Mouse (Mus musculus): ENCODE data around the gene Chat. TPM values are rescaled to one million over a fixed set of nuclear protein-coding genes. Genes with fewer than 3 reads are reported as not detected.

Chat gene
- polyA plus RNA-seq, 1 experiment: 0.67 TPM

GRCm38 (mm10) chr14:32388196-32388595, 77.6 kb downstream of the Chat start, which contains the start of gene 1700024G13Rik:
Gene 1700024G13Rik, minus strand, starts transcription at chr14:32388391.
- no peak for TF ChIP-seq POLR2A (IDR thresholded peaks at IDR 0.05; ENCODE audit: control insufficient read depth, extremely low read depth, insufficient read depth, low read length, poor library complexity)
- no peak for TF ChIP-seq CTCF (IDR thresholded peaks at IDR 0.05; ENCODE audit: borderline replicate concordance, control insufficient read depth, extremely low read depth, insufficient read depth, low read length, poor library complexity)
- Histone ChIP-seq H3K27ac (ENCODE audit: control insufficient read depth, insufficient read depth, low read length) (no peak within 1 kb of the TSS), H3K4me3 (ENCODE audit: control insufficient read depth, insufficient read depth, low read length) (no peak within 1 kb of the TSS), H3K4me1 (replicated peaks; ENCODE audit: control insufficient read depth, insufficient read depth, low read length) (no peaks in the 10 kb centered on the region), H3K27me3 (ENCODE audit: control insufficient read depth, insufficient read depth, low read length) (no peaks in the 10 kb centered on the region), H3K36me3 (ENCODE audit: control insufficient read depth, insufficient read depth, low read length) (no peaks in the 10 kb centered on the region)
- peak; percentile 30 for DNase-seq
- WGBS: 15% methylated on average over 13 of the region's 13 CpGs

GRCm38 (mm10) chr14:32381619-32382018, 84.2 kb downstream of the Chat start:
- WGBS: 54% methylated on average over 15 of the region's 15 CpGs
- Histone ChIP-seq H3K4me1 (replicated peaks; ENCODE audit: control insufficient read depth, insufficient read depth, low read length) (no peaks in the 10 kb centered on the region), H3K27me3 (ENCODE audit: control insufficient read depth, insufficient read depth, low read length) (no peaks in the 10 kb centered on the region; the same call in 1 of the 2 replicates), H3K36me3 (ENCODE audit: control insufficient read depth, insufficient read depth, low read length) (no peaks in the 10 kb centered on the region), H3K27ac (ENCODE audit: control insufficient read depth, insufficient read depth, low read length) (no peak overlapping the region), H3K4me3 (ENCODE audit: control insufficient read depth, insufficient read depth, low read length) (no peak overlapping the region)
- DNase-seq: no peak
- no peak for TF ChIP-seq POLR2A (IDR thresholded peaks at IDR 0.05; ENCODE audit: control insufficient read depth, extremely low read depth, insufficient read depth, low read length, poor library complexity)
- TF ChIP-seq CTCF (IDR thresholded peaks at IDR 0.05; ENCODE audit: borderline replicate concordance, control insufficient read depth, extremely low read depth, insufficient read depth, low read length, poor library complexity): no peak

GRCm38 (mm10) chr14:32381066-32381465, 84.7 kb downstream of the Chat start:
- no peaks in the 10 kb centered on the region; the same call in 1 of the 2 replicates for H3K27me3 ChIP-seq (ENCODE audit: control insufficient read depth, insufficient read depth, low read length)
- 35% methylated on average over 7 of the region's 7 CpGs for WGBS
- no peaks in the 10 kb centered on the region for H3K4me1 ChIP-seq (replicated peaks; ENCODE audit: control insufficient read depth, insufficient read depth, low read length)
- no peaks in the 10 kb centered on the region for H3K36me3 ChIP-seq (ENCODE audit: control insufficient read depth, insufficient read depth, low read length)
- no peak for TF ChIP-seq CTCF (IDR thresholded peaks at IDR 0.05; ENCODE audit: borderline replicate concordance, control insufficient read depth, extremely low read depth, insufficient read depth, low read length, poor library complexity)
- TF ChIP-seq POLR2A (IDR thresholded peaks at IDR 0.05; ENCODE audit: control insufficient read depth, extremely low read depth, insufficient read depth, low read length, poor library complexity): no peak
- no peak overlapping the region for H3K4me3 ChIP-seq (ENCODE audit: control insufficient read depth, insufficient read depth, low read length)
- no peak for DNase-seq
- H3K27ac ChIP-seq (ENCODE audit: control insufficient read depth, insufficient read depth, low read length): no peak overlapping the region

- H3K4me1 ChIP-seq (replicated peaks; ENCODE audit: control insufficient read depth, insufficient read depth, low read length): no peaks in the 10 kb centered on the region
- no peak for DNase-seq
Measured at GRCm38 (mm10) chr14:32380099-32380480, 85.7 kb downstream of the Chat start.

GRCm38 (mm10) chr14:32379395-32380098, 86.2 kb downstream of the Chat start:
- TF ChIP-seq POLR2A (IDR thresholded peaks at IDR 0.05; ENCODE audit: control insufficient read depth, extremely low read depth, insufficient read depth, low read length, poor library complexity): no peak
- TF ChIP-seq CTCF (IDR thresholded peaks at IDR 0.05; ENCODE audit: borderline replicate concordance, control insufficient read depth, extremely low read depth, insufficient read depth, low read length, poor library complexity): no peak
- Histone ChIP-seq H3K27ac (ENCODE audit: control insufficient read depth, insufficient read depth, low read length) (no peak overlapping the region), H3K4me3 (ENCODE audit: control insufficient read depth, insufficient read depth, low read length) (no peak overlapping the region), H3K36me3 (ENCODE audit: control insufficient read depth, insufficient read depth, low read length) (no peaks in the 10 kb centered on the region), H3K4me1 (replicated peaks; ENCODE audit: control insufficient read depth, insufficient read depth, low read length) (no peaks in the 10 kb centered on the region), H3K27me3 (ENCODE audit: control insufficient read depth, insufficient read depth, low read length) (no peaks in the 10 kb centered on the region; the same call in 1 of the 2 replicates)
- WGBS: 27% methylated on average over 22 of the region's 22 CpGs
- DNase-seq: no peak

More at GRCm38 (mm10) chr14:32380099-32380480, 85.7 kb downstream of the Chat start:
- no peak for TF ChIP-seq CTCF (IDR thresholded peaks at IDR 0.05; ENCODE audit: borderline replicate concordance, control insufficient read depth, extremely low read depth, insufficient read depth, low read length, poor library complexity)
- no peak for TF ChIP-seq POLR2A (IDR thresholded peaks at IDR 0.05; ENCODE audit: control insufficient read depth, extremely low read depth, insufficient read depth, low read length, poor library complexity)
- Histone ChIP-seq H3K27ac (ENCODE audit: control insufficient read depth, insufficient read depth, low read length) (no peak overlapping the region), H3K4me3 (ENCODE audit: control insufficient read depth, insufficient read depth, low read length) (no peak overlapping the region), H3K36me3 (ENCODE audit: control insufficient read depth, insufficient read depth, low read length) (no peaks in the 10 kb centered on the region), H3K27me3 (ENCODE audit: control insufficient read depth, insufficient read depth, low read length) (no peaks in the 10 kb centered on the region; the same call in 1 of the 2 replicates)
- 33% methylated on average over 3 of the region's 3 CpGs for WGBS

GRCm38 (mm10) chr14:32372510-32372909, 93.3 kb downstream of the Chat start:
- no peak for DNase-seq

More at GRCm38 (mm10) chr14:32372510-32372909, 93.3 kb downstream of the Chat start:
- Histone ChIP-seq H3K27ac (ENCODE audit: control insufficient read depth, insufficient read depth, low read length) (no peak overlapping the region), H3K27me3 (ENCODE audit: control insufficient read depth, insufficient read depth, low read length) (no peaks in the 10 kb centered on the region), H3K4me1 (replicated peaks; ENCODE audit: control insufficient read depth, insufficient read depth, low read length) (no peaks in the 10 kb centered on the region), H3K36me3 (ENCODE audit: control insufficient read depth, insufficient read depth, low read length) (no peaks in the 10 kb centered on the region), H3K4me3 (ENCODE audit: control insufficient read depth, insufficient read depth, low read length) (no peak overlapping the region)
- TF ChIP-seq POLR2A (IDR thresholded peaks at IDR 0.05; ENCODE audit: control insufficient read depth, extremely low read depth, insufficient read depth, low read length, poor library complexity) (no peak), CTCF (IDR thresholded peaks at IDR 0.05; ENCODE audit: borderline replicate concordance, control insufficient read depth, extremely low read depth, insufficient read depth, low read length, poor library complexity) (no peak)
- 92% methylated on average over 2 of the region's 2 CpGs for WGBS

Data from thymus, adult 2 months (tissue).